Mouse (Mus musculus) kidney, adult 9 months (tissue): ENCODE data around the gene Myo1a.
A peak's percentile ranks its signal among the peaks of the same experiment; 100 is the strongest.

Experiments used
- DNase-seq: peaks from one replicate; pipeline ENCODE4 v3.0.0; 2022

The Myo1a gene

GRCm38 (mm10) chr10:127675859-127676398, 29.0 kb upstream of the Myo1a start:
- DNase-seq: no peak

GRCm38 (mm10) chr10:127676691-127677548, 28.1 kb upstream of the Myo1a start:
- peak; percentile 97 for DNase-seq

- DNase-seq: peak; percentile 83
Measured at GRCm38 (mm10) chr10:127677591-127678336, 27.2 kb upstream of the Myo1a start.

GRCm38 (mm10) chr10:127679208-127679607, 25.8 kb upstream of the Myo1a start:
- DNase-seq: no peak

GRCm38 (mm10) chr10:127679881-127680280, 25.1 kb upstream of the Myo1a start:
- no peak for DNase-seq

GRCm38 (mm10) chr10:127682886-127683285, 22.1 kb upstream of the Myo1a start:
- no peak for DNase-seq

- DNase-seq: no peak
Measured at GRCm38 (mm10) chr10:127691053-127691452, 13.9 kb upstream of the Myo1a start.

GRCm38 (mm10) chr10:127694636-127695035, 10.3 kb upstream of the Myo1a start:
- peak; percentile 40 for DNase-seq

- no peak for DNase-seq
Measured at GRCm38 (mm10) chr10:127695775-127696174, 9.2 kb upstream of the Myo1a start.

GRCm38 (mm10) chr10:127698966-127699365, 6.0 kb upstream of the Myo1a start:
- no peak for DNase-seq

GRCm38 (mm10) chr10:127703299-127703698, 1.7 kb upstream of the Myo1a start:
- DNase-seq: no peak

- DNase-seq: no peak
Measured at GRCm38 (mm10) chr10:127704293-127704692, 677 bp upstream of the Myo1a start.

- DNase-seq: no peak
Measured at GRCm38 (mm10) chr10:127705783-127706182, 813 bp downstream of the Myo1a start.

GRCm38 (mm10) chr10:127707721-127708120, 2.8 kb downstream of the Myo1a start:
- peak; percentile 37 for DNase-seq

- DNase-seq: no peak
Measured at GRCm38 (mm10) chr10:127708850-127709370, 3.9 kb downstream of the Myo1a start.

- no peak for DNase-seq
Measured at GRCm38 (mm10) chr10:127710331-127710730, 5.4 kb downstream of the Myo1a start.

- no peak for DNase-seq
Measured at GRCm38 (mm10) chr10:127712736-127713135, 7.8 kb downstream of the Myo1a start.

GRCm38 (mm10) chr10:127721671-127722418, 16.9 kb downstream of the Myo1a start:
- DNase-seq: no peak

- no peak for DNase-seq
Measured at GRCm38 (mm10) chr10:127724178-127724577, 19.2 kb downstream of the Myo1a start, which contains the start of gene Tac2. Gene Tac2, plus strand, starts transcription at chr10:127724478.

- no peak for DNase-seq
Measured at GRCm38 (mm10) chr10:127725136-127725535, 20.2 kb downstream of the Myo1a start.

GRCm38 (mm10) chr10:127728437-127728836, 23.5 kb downstream of the Myo1a start:
- no peak for DNase-seq

GRCm38 (mm10) chr10:127730285-127730932, 25.4 kb downstream of the Myo1a start:
- no peak for DNase-seq
